Comparison of ENCODE assay signal across 17 mouse cellular contexts in the genomic region with DNA sequence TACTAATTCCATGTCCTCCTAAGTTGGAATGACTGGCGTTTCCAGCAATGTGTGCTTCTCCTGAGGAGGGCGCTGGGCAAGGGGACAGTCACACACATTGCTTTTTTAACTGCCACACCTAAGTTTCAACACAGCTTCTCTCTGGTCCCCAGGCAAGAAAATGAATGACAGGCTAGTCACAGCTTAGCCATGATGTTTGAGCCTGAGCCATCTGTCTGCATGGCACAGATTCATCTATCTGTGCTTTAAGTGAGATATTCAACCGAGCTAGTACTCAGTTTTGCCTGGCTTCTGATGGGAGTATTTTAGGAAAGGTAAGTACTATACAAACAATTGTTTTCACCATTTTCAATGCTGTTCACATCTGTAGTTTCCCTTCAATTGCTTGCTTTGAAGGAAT.
"Had no signal": no experiment of that assay in that cellular context is flagged by ENCODE, and none has a peak within 500 bp of the region (broad histone marks: within the 10 kb centered on the region; RNA-seq: fewer than 3 reads in every experiment).

No protein-coding gene starts in this region.

- H3K4me3 ChIP-seq: kidney, embryonic 15.5 days; left cerebral cortex, adult 2 months; limb, embryonic 10.5 days; liver, embryonic 15.5 days; midbrain, embryonic 10.5 days; neural tube, embryonic 12.5 days; stomach, embryonic 15.5 days had no signal

- DNase-seq: kidney, adult 11 months; kidney, postnatal 14 days; lung, adult 2 months; lung, postnatal 36 days; midbrain, embryonic 14.5 days; right cerebral cortex, postnatal 14 days; thymus, adult 2 months; thymus, postnatal 25 days had no signal

- H3K27me3 ChIP-seq: kidney, embryonic 15.5 days; liver, embryonic 15.5 days; neural tube, embryonic 12.5 days; stomach, embryonic 15.5 days had no signal

- ATAC-seq: lung, postnatal 0 days had no signal

- H3K4me1 ChIP-seq: liver, embryonic 15.5 days; stomach, embryonic 15.5 days had no signal

- H3K9ac ChIP-seq: kidney, embryonic 15.5 days; liver, embryonic 15.5 days; neural tube, embryonic 12.5 days; stomach, embryonic 15.5 days had no signal

- H3K27ac ChIP-seq: kidney, embryonic 15.5 days; left cerebral cortex, adult 2 months; limb, embryonic 10.5 days; liver, embryonic 15.5 days; midbrain, embryonic 10.5 days; neural tube, embryonic 12.5 days; stomach, embryonic 15.5 days had no signal

- H3K9me3 ChIP-seq: kidney, embryonic 15.5 days; limb, embryonic 10.5 days; liver, embryonic 15.5 days; midbrain, embryonic 10.5 days; neural tube, embryonic 12.5 days; stomach, embryonic 15.5 days had no signal

- H3K4me2 ChIP-seq: kidney, embryonic 15.5 days; liver, embryonic 11.5 days; liver, embryonic 15.5 days; neural tube, embryonic 12.5 days; stomach, embryonic 15.5 days had no signal

- H3K36me3 ChIP-seq: kidney, embryonic 15.5 days; limb, embryonic 10.5 days; liver, embryonic 15.5 days; midbrain, embryonic 10.5 days; neural tube, embryonic 12.5 days; stomach, embryonic 15.5 days had no signal
